Mouse (Mus musculus): ENCODE data around the gene Pxk. TPM values are rescaled to one million over a fixed set of nuclear protein-coding genes. Genes with fewer than 3 reads are reported as not detected.

Gene Pxk
- polyA plus RNA-seq, 1 experiment from 2014 or later = 26.4 TPM

- H3K27ac ChIP-seq (ENCODE audit: low read depth, low read length) = no peak overlapping the region
- no peak overlapping the region for H3K4me3 ChIP-seq (ENCODE audit: low read depth, low read length)
- DNase-seq (ENCODE audit: low spot score) = no peak
- ATAC-seq (replicated peaks; ENCODE audit: low FRiP score) = no peak
- H3K4me1 ChIP-seq (replicated peaks; ENCODE audit: control insufficient read depth, insufficient read depth, low read length) = 0 out of 2 replicates have a peak, but pooled peaks cover 3% of the 10 kb centered on the region
- H3K4me2 ChIP-seq (ENCODE audit: low read depth, low read length, severe bottlenecking) = no peak overlapping the region
- WGBS = 93% methylated on average over 13 of the region's 13 CpGs
- H3K36me3 ChIP-seq (ENCODE audit: control insufficient read depth, insufficient read depth, low read length) = no peaks in the 10 kb centered on the region; the same call in 1 of the 2 replicates
- no peak overlapping the region for H3K9ac ChIP-seq (ENCODE audit: low read length)
- H3K9me3 ChIP-seq (ENCODE audit: control insufficient read depth, low read length) = no peaks in the 10 kb centered on the region
- no peaks in the 10 kb centered on the region for H3K27me3 ChIP-seq (ENCODE audit: control insufficient read depth, insufficient read depth, low read length)
These were observed 47.9 kb downstream of the Pxk start for GRCm38 (mm10) chr14:8145594-8146558.

- no peak overlapping the region for H3K9ac ChIP-seq (ENCODE audit: low read length)
- H3K4me3 ChIP-seq (ENCODE audit: low read depth, low read length) = no peak overlapping the region
- ATAC-seq (replicated peaks; ENCODE audit: low FRiP score) (no peak), DNase-seq (ENCODE audit: low spot score) (no peak)
- no peak overlapping the region for H3K27ac ChIP-seq (ENCODE audit: low read depth, low read length)
- H3K4me1 ChIP-seq (replicated peaks; ENCODE audit: control insufficient read depth, insufficient read depth, low read length) = no peaks in the 10 kb centered on the region
- WGBS = 88% methylated on average over 10 of the region's 11 CpGs
- H3K27me3 ChIP-seq (ENCODE audit: control insufficient read depth, insufficient read depth, low read length) = no peaks in the 10 kb centered on the region
- no peaks in the 10 kb centered on the region for H3K9me3 ChIP-seq (ENCODE audit: control insufficient read depth, low read length)
- no peak overlapping the region for H3K4me2 ChIP-seq (ENCODE audit: low read depth, low read length, severe bottlenecking)
- H3K36me3 ChIP-seq (ENCODE audit: control insufficient read depth, insufficient read depth, low read length) = no peaks in the 10 kb centered on the region; the same call in 1 of the 2 replicates
These were observed 48.7 kb downstream of the Pxk start for GRCm38 (mm10) chr14:8146611-8147223.

- no peaks in the 10 kb centered on the region; the same call in 1 of the 2 replicates for H3K36me3 ChIP-seq (ENCODE audit: control insufficient read depth, insufficient read depth, low read length)
- DNase-seq (ENCODE audit: low spot score) = no peak
These were observed 50.8 kb downstream of the Pxk start for GRCm38 (mm10) chr14:8148842-8149241.

GRCm38 (mm10) chr14:8151757-8152156 is 53.7 kb downstream of the Pxk start:
- H3K4me2 ChIP-seq (ENCODE audit: low read depth, low read length, severe bottlenecking) = no peak overlapping the region
- no peak overlapping the region for H3K4me3 ChIP-seq (ENCODE audit: low read depth, low read length)
- H3K4me1 ChIP-seq (replicated peaks; ENCODE audit: control insufficient read depth, insufficient read depth, low read length) = no peaks in the 10 kb centered on the region
- no peaks in the 10 kb centered on the region for H3K27me3 ChIP-seq (ENCODE audit: control insufficient read depth, insufficient read depth, low read length)
- no peak overlapping the region for H3K9ac ChIP-seq (ENCODE audit: low read length)
- no peak for DNase-seq (ENCODE audit: low spot score)
- WGBS = 93% methylated on average over 5 of the region's 5 CpGs
- no peaks in the 10 kb centered on the region for H3K36me3 ChIP-seq (ENCODE audit: control insufficient read depth, insufficient read depth, low read length)
- ATAC-seq (replicated peaks; ENCODE audit: low FRiP score) = no peak
- no peak overlapping the region for H3K27ac ChIP-seq (ENCODE audit: low read depth, low read length)
- H3K9me3 ChIP-seq (ENCODE audit: control insufficient read depth, low read length) = no peaks in the 10 kb centered on the region

More at GRCm38 (mm10) chr14:8148842-8149241, 50.8 kb downstream of the Pxk start:
- no peak overlapping the region for H3K27ac ChIP-seq (ENCODE audit: low read depth, low read length)
- no peak overlapping the region for H3K4me3 ChIP-seq (ENCODE audit: low read depth, low read length)
- H3K9ac ChIP-seq (ENCODE audit: low read length) = no peak overlapping the region
- WGBS = 83% methylated on average over 8 of the region's 8 CpGs
- H3K27me3 ChIP-seq (ENCODE audit: control insufficient read depth, insufficient read depth, low read length) = no peaks in the 10 kb centered on the region
- no peaks in the 10 kb centered on the region for H3K9me3 ChIP-seq (ENCODE audit: control insufficient read depth, low read length)
- no peak for ATAC-seq (replicated peaks; ENCODE audit: low FRiP score)
- no peaks in the 10 kb centered on the region for H3K4me1 ChIP-seq (replicated peaks; ENCODE audit: control insufficient read depth, insufficient read depth, low read length)
- H3K4me2 ChIP-seq (ENCODE audit: low read depth, low read length, severe bottlenecking) = no peak overlapping the region

- H3K27ac ChIP-seq (ENCODE audit: low read depth, low read length) = no peak overlapping the region
- no peaks in the 10 kb centered on the region for H3K36me3 ChIP-seq (ENCODE audit: control insufficient read depth, insufficient read depth, low read length)
- no peak for DNase-seq (ENCODE audit: low spot score)
- H3K27me3 ChIP-seq (ENCODE audit: control insufficient read depth, insufficient read depth, low read length) = no peaks in the 10 kb centered on the region
- H3K4me1 ChIP-seq (replicated peaks; ENCODE audit: control insufficient read depth, insufficient read depth, low read length) = no peaks in the 10 kb centered on the region
- no peak overlapping the region for H3K4me3 ChIP-seq (ENCODE audit: low read depth, low read length)
- no peak for ATAC-seq (replicated peaks; ENCODE audit: low FRiP score)
- H3K4me2 ChIP-seq (ENCODE audit: low read depth, low read length, severe bottlenecking) = no peak overlapping the region
- no peaks in the 10 kb centered on the region for H3K9me3 ChIP-seq (ENCODE audit: control insufficient read depth, low read length)
- H3K9ac ChIP-seq (ENCODE audit: low read length) = no peak overlapping the region
- WGBS = 84% methylated on average over 3 of the region's 3 CpGs
These were observed 56.1 kb downstream of the Pxk start for GRCm38 (mm10) chr14:8154072-8154471.

- no peaks in the 10 kb centered on the region for H3K9me3 ChIP-seq (ENCODE audit: control insufficient read depth, low read length)
- no peaks in the 10 kb centered on the region; the same call in 1 of the 2 replicates for H3K36me3 ChIP-seq (ENCODE audit: control insufficient read depth, insufficient read depth, low read length)
- H3K27me3 ChIP-seq (ENCODE audit: control insufficient read depth, insufficient read depth, low read length) = no peaks in the 10 kb centered on the region
- no peak overlapping the region for H3K27ac ChIP-seq (ENCODE audit: low read depth, low read length)
- no peak for DNase-seq (ENCODE audit: low spot score)
- 43% methylated on average over 3 of the region's 3 CpGs for WGBS
- no peak overlapping the region for H3K4me2 ChIP-seq (ENCODE audit: low read depth, low read length, severe bottlenecking)
- no peaks in the 10 kb centered on the region for H3K4me1 ChIP-seq (replicated peaks; ENCODE audit: control insufficient read depth, insufficient read depth, low read length)
- no peak overlapping the region for H3K4me3 ChIP-seq (ENCODE audit: low read depth, low read length)
- no peak for ATAC-seq (replicated peaks; ENCODE audit: low FRiP score)
- no peak overlapping the region for H3K9ac ChIP-seq (ENCODE audit: low read length)
These were observed 58.9 kb downstream of the Pxk start for GRCm38 (mm10) chr14:8156947-8157346.

GRCm38 (mm10) chr14:8158721-8159120 is 60.7 kb downstream of the Pxk start:
- WGBS = 79% methylated on average over 3 of the region's 3 CpGs
- no peak for ATAC-seq (replicated peaks; ENCODE audit: low FRiP score)
- H3K4me3 ChIP-seq (ENCODE audit: low read depth, low read length) = no peak overlapping the region

GRCm38 (mm10) chr14:8159141-8159540 is 61.1 kb downstream of the Pxk start:
- WGBS = 80% methylated on average over 3 of the region's 3 CpGs
- ATAC-seq (replicated peaks; ENCODE audit: low FRiP score) (no peak), DNase-seq (ENCODE audit: low spot score) (no peak)
- Histone ChIP-seq H3K4me3 (ENCODE audit: low read depth, low read length) (no peak overlapping the region), H3K27ac (ENCODE audit: low read depth, low read length) (no peak overlapping the region), H3K9ac (ENCODE audit: low read length) (no peak overlapping the region), H3K36me3 (ENCODE audit: control insufficient read depth, insufficient read depth, low read length) (no peaks in the 10 kb centered on the region; the same call in 1 of the 2 replicates), H3K9me3 (ENCODE audit: control insufficient read depth, low read length) (no peaks in the 10 kb centered on the region), H3K4me1 (replicated peaks; ENCODE audit: control insufficient read depth, insufficient read depth, low read length) (no peaks in the 10 kb centered on the region), H3K4me2 (ENCODE audit: low read depth, low read length, severe bottlenecking) (no peak overlapping the region), H3K27me3 (ENCODE audit: control insufficient read depth, insufficient read depth, low read length) (no peaks in the 10 kb centered on the region)

More at GRCm38 (mm10) chr14:8158721-8159120, 60.7 kb downstream of the Pxk start:
- no peak overlapping the region for H3K4me2 ChIP-seq (ENCODE audit: low read depth, low read length, severe bottlenecking)
- H3K9ac ChIP-seq (ENCODE audit: low read length) = no peak overlapping the region
- no peaks in the 10 kb centered on the region for H3K4me1 ChIP-seq (replicated peaks; ENCODE audit: control insufficient read depth, insufficient read depth, low read length)
- H3K27me3 ChIP-seq (ENCODE audit: control insufficient read depth, insufficient read depth, low read length) = no peaks in the 10 kb centered on the region
- H3K27ac ChIP-seq (ENCODE audit: low read depth, low read length) = no peak overlapping the region
- H3K9me3 ChIP-seq (ENCODE audit: control insufficient read depth, low read length) = no peaks in the 10 kb centered on the region
- no peak for DNase-seq (ENCODE audit: low spot score)
- H3K36me3 ChIP-seq (ENCODE audit: control insufficient read depth, insufficient read depth, low read length) = no peaks in the 10 kb centered on the region; the same call in 1 of the 2 replicates

All from forebrain, embryonic 11.5 days (tissue).